Mouse (Mus musculus) G1E (cell line): ENCODE data around the gene Slc16a5. TPM values are rescaled to one million over a fixed set of nuclear protein-coding genes. Genes with fewer than 3 reads are reported as not detected.
"Not testable (repeated sequence)": the region's sequence is repeated elsewhere in the genome, so short reads cannot be mapped to it uniquely, and the experiment has no call there.

Experiments used
- ATAC-seq: 2 replicates; pipeline ENCODE4 v1.8.0; 2016; ENCODE audit warnings: mild to moderate bottlenecking; ENCODE audit not compliant: insufficient number of reproducible peaks, poor library complexity, low FRiP score, severe bottlenecking; ENCODE audit errors: extremely low read depth
- DNase-seq: peaks from one replicate; pipeline ENCODE4 v3.0.0; 2012; ENCODE audit warnings: low spot score
- H3K27me3 ChIP-seq: 2 replicates; pipeline ENCODE4 v1.6.1; 2012; ENCODE audit warnings: mild to moderate bottlenecking, low read length, inconsistent platforms; ENCODE audit not compliant: insufficient read depth
- H3K36me3 ChIP-seq: replicated peaks from 2 replicates; pipeline ENCODE3; 2012; ENCODE audit warnings: mild to moderate bottlenecking, inconsistent platforms
- H3K4me1 ChIP-seq: 2 replicates; pipeline ENCODE4 v1.6.1; 2012; ENCODE audit warnings: low read depth, low read length, inconsistent platforms, mixed read lengths; ENCODE audit not compliant: insufficient read depth
- H3K4me3 ChIP-seq: 2 replicates; pipeline ENCODE4 v1.5.1; 2012; ENCODE audit warnings: low read depth, mild to moderate bottlenecking, inconsistent platforms, low read length, moderate library complexity, mixed read lengths
- H3K9me3 ChIP-seq: replicated peaks from 2 replicates; pipeline ENCODE4 v1.6.1; 2012; ENCODE audit warnings: inconsistent platforms
- CTCF ChIP-seq: IDR thresholded peaks from 2 replicates; pipeline ENCODE4 v1.5.1; 2012; ENCODE audit warnings: low read depth, low read length, inconsistent platforms, mixed read lengths
- GATA1 ChIP-seq: IDR thresholded peaks from 2 replicates; pipeline ENCODE4 v1.6.1; 2012; ENCODE audit warnings: borderline replicate concordance, low read length, inconsistent platforms, mixed read lengths
- GATA2 ChIP-seq: IDR thresholded peaks from 2 replicates; pipeline ENCODE4 v1.6.1; 2012; ENCODE audit warnings: low read depth, low read length, inconsistent platforms, borderline replicate concordance
- POLR2AphosphoS5 ChIP-seq: IDR thresholded peaks from 2 replicates; pipeline ENCODE4 v1.6.1; 2012; ENCODE audit warnings: low read depth, low read length, inconsistent platforms; ENCODE audit not compliant: insufficient replicate concordance
- TAL1 ChIP-seq: conservative IDR thresholded peaks from 2 replicates; pipeline ENCODE4 v1.6.1; 2012; ENCODE audit warnings: low read depth, low read length, inconsistent platforms, mixed read lengths
- polyA plus RNA-seq: library from polyadenylated mRNA; stranded (reverse); fragments of >175 nt; gene quantifications from 2 replicates; pipeline ENCODE4 v1.2.3, GENCODE M21; 2012
- total RNA-seq, 2 experiments: library from RNA; stranded (forward) in 1 of 2; stranded (reverse) in 1 of 2; fragments of 200-1000 nt in 1 of 2; fragments of >200 nt in 1 of 2; fragmentation: Nextera tagmentation in 1 of 2; gene quantifications; 2 replicates each; pipeline ENCODE4 v1.2.3; 2014 to 2017

Gene Slc16a5
- total and polyA plus RNA-seq, 3 experiments, result 0.05 TPM; not detected in 2

DNA sequence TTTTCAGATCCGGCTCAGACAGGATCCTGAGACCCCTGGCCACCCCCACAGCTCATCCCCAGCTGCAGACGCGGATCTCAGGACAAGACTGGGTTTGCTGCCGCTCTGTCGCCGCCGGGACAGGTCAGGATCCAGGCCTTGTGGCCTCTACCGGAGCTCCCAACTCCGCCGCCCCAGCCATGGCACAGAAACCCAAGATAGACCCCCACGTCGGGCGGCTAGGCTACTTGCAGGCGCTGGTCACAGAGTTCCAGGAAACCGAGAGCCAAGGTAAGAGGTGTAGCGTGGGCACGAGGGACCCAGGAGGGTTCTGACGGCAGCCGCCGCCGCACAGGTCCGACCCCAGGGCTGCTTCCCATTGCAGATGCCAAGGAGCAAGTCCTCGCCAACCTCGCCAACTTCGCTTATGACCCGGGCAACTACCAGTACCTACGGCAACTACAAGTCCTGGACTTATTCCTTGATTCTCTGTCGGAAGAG is 13.5 kb downstream of the Slc16a5 start:
- Histone ChIP-seq H3K4me3 (peak overlapping the region; percentile 92), H3K4me1 (peaks cover 53% of the 10 kb centered on the region), H3K9me3 (no peaks in the 10 kb centered on the region), H3K36me3 (peaks cover 32% of the 10 kb centered on the region), H3K27me3 (peaks cover 6% of the 10 kb centered on the region; the same call in 1 of the 2 replicates)
- TF ChIP-seq CTCF, result no peak
- TF ChIP-seq POLR2AphosphoS5, result no peak
- no peak for TF ChIP-seq TAL1
- no peak for TF ChIP-seq GATA1
- TF ChIP-seq GATA2, result no peak
- DNase-seq (no peak), ATAC-seq (no peak)

DNA sequence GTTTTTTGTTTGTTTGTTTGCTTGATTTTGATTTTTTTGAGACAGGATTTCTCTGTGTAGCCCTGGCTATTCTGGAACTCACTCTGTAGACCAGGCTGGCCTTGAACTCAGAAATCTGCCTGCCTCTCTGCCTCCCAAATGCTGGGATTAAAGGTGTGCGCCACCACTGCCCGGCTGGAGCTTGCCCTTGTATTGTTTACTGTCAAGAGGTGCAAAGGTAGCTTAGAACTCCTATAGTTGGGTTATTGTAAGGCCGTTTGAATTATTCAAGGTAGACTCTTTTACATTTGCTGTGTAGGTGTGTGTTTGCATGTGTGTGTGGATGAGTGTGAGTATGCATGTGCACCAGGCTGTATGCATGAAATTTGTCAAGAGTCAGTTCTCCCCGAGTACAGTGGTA is 14.4 kb downstream of the Slc16a5 start:
- H3K4me1 ChIP-seq, result peaks cover 53% of the 10 kb centered on the region
- not testable (repeated sequence) for DNase-seq, H3K27me3 ChIP-seq, H3K9me3 ChIP-seq, ATAC-seq
- peaks cover 38% of the 10 kb centered on the region for H3K36me3 ChIP-seq
- peak overlapping the region; percentile 92; the same call in 1 of the 2 replicates for H3K4me3 ChIP-seq

DNA sequence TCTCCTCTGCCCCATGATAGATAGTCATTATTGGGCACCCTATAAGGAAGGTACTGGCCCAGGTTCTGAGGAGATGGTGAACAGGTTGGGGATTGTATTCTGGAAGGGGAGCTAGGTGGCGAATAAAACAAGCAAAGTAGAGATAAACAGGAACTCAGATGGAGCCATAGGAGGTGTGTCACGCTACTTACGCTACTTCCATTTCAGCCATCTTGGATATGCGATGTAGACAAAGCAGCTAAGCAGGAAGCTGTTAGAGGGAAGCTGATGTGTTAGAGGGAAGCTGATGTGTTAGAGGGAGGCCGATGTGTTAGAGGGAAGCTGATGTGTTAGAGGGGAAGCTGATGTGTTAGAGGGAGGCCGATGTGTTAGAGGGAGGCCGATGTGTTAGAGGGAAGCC is 15.1 kb downstream of the Slc16a5 start:
- not testable (repeated sequence) for H3K9me3 ChIP-seq, H3K4me3 ChIP-seq, ATAC-seq, DNase-seq, H3K27me3 ChIP-seq
- Histone ChIP-seq H3K36me3 (peaks cover 42% of the 10 kb centered on the region), H3K4me1 (peaks cover 49% of the 10 kb centered on the region)

DNA sequence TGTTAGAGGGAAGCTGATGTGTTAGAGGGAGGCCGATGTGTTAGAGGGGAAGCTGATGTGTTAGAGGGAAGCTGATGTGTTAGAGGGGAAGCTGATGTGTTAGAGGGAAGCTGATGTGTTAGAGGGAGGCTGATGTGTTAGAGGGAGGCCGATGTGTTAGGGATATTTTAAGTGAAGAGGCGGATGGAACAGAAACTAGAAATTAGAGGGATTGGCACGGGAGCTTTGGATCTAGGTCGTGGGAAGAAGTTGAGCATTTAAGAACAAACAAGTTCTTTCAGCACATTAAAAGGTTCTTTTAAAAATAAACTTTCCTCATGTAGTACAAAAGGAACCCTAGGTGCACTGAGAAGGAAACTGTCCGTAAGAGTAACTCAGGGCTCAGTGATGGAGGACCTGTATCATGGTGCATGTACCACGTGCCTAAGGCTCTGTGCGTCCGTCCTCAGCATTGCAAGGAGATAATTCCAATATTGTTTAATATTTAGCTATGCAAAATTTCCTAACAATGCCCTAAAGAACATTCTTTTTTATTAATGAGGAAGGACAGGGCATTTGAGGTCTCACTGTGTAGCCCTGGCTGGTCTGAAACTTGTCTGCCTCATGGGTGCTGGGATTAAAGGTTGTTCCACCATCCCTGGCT is 16.1 kb downstream of the Slc16a5 start:
- H3K27me3 ChIP-seq, result no peaks in the 10 kb centered on the region
- TF ChIP-seq TAL1, result no peak
- TF ChIP-seq CTCF, result no peak
- no peak for TF ChIP-seq POLR2AphosphoS5
- TF ChIP-seq GATA1, result no peak
- TF ChIP-seq GATA2, result no peak
- no peak overlapping the region for H3K4me3 ChIP-seq
- no peaks in the 10 kb centered on the region for H3K9me3 ChIP-seq
- ATAC-seq (no peak), DNase-seq (no peak)
- peaks cover 40% of the 10 kb centered on the region for H3K4me1 ChIP-seq
- H3K36me3 ChIP-seq, result peaks cover 49% of the 10 kb centered on the region

DNA sequence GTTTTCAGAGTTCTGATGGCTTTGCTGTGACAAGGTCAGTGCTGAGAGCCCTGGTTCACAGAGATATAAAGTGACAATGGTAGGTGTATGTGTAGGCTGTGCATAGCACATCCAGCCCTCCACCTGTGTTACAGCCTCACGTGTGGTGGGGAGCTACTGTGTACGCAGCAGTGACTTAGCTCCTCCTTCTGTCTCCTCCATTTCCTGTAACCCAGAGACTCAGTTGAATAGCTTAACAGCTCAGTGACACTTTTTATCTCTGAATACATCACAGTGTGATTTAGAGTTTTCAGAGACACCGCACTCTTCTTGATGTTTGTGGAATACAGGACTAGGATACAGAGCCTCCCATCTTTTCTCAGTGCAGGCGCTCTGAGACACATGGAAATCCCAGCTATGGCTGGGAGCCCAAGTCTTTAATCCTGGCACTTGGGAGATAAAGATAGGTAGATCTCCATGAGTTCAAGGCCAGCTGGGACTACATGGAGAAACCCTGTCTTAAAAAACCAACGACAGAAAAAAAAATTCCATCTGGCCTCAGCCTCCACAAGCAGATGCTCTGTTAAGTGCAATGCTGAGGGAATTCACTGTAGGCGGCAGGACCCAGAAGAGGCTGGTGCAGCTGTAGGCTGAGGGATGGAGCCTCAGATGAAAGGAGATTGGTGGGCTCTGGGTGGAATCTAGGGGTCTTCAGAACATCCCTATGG is 19.4 kb downstream of the Slc16a5 start:
- no peak overlapping the region for H3K4me3 ChIP-seq

DNA sequence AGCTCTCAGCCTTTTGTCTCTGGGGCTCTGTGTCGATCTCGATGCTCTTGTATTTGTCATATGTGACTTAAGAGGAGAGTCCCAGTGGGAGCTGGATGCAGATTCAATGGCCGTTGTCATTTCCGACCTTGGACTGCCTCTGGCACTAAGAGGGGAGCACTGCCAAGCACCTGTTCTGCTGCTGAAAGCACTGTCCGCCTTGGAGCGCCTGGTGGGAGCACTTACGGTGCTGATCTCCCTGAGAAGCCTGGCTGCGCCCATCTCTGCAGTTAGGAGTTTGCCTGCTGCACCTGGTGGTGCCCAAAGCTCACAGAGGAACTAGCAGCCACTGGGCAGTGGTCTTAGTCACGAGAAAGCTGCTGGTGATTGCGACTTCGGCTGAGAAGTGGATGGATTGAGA is 21.0 kb downstream of the Slc16a5 start:
- no peak overlapping the region for H3K4me3 ChIP-seq
- ATAC-seq, result no peak

More for the DNA sequence above, 19.4 kb downstream of the Slc16a5 start:
- Histone ChIP-seq H3K4me1 (peaks cover 22% of the 10 kb centered on the region), H3K36me3 (peaks cover 74% of the 10 kb centered on the region), H3K27me3 (no peaks in the 10 kb centered on the region), H3K9me3 (no peaks in the 10 kb centered on the region)
- DNase-seq (no peak), ATAC-seq (no peak)
- TF ChIP-seq GATA1 (no peak), GATA2 (no peak), POLR2AphosphoS5 (no peak), CTCF (no peak), TAL1 (no peak)

DNA sequence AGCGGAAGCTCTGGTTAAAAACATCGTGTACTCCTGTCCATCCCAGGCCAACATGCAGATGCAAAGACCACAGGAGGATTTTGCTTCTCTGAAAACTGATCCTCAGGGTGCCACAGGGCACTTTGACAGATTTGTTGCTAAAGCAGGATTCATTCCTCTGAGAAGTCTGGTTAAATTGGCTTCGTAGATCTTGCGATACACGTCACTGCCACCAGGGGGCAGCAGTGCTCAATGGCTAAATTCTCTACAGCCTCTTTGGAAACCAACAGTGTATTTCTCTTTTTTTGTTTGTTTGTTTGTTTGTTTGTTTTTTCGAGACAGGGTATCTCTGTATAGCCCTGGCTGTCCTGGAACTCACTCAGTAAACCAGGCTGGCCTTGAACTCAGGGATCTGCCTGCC is 21.5 kb downstream of the Slc16a5 start:
- Histone ChIP-seq H3K4me3 (no peak overlapping the region), H3K9me3 (no peaks in the 10 kb centered on the region), H3K27me3 (no peaks in the 10 kb centered on the region), H3K36me3 (peaks cover 78% of the 10 kb centered on the region), H3K4me1 (peaks cover 16% of the 10 kb centered on the region)
- ATAC-seq (no peak), DNase-seq (peak; percentile 55)
- TF ChIP-seq TAL1, result no peak
- peak; percentile 94 for TF ChIP-seq CTCF

More for the DNA sequence above, 21.0 kb downstream of the Slc16a5 start:
- peaks cover 14% of the 10 kb centered on the region for H3K4me1 ChIP-seq
- no peaks in the 10 kb centered on the region for H3K9me3 ChIP-seq
- no peak for TF ChIP-seq GATA1
- peaks cover 77% of the 10 kb centered on the region for H3K36me3 ChIP-seq
- H3K27me3 ChIP-seq, result no peaks in the 10 kb centered on the region
- no peak for DNase-seq
